Mouse (Mus musculus) right cerebral cortex, postnatal 4 days (tissue): ENCODE results near the gene D11Wsu47e.

Source experiments
- DNase-seq: peaks from one replicate; pipeline ENCODE4 v3.0.0-alpha.2; 2022

Gene D11Wsu47e

GRCm38 (mm10) chr11:113709272-113709671 is 25.1 kb downstream of the D11Wsu47e start:
- no peak for DNase-seq

DNA sequence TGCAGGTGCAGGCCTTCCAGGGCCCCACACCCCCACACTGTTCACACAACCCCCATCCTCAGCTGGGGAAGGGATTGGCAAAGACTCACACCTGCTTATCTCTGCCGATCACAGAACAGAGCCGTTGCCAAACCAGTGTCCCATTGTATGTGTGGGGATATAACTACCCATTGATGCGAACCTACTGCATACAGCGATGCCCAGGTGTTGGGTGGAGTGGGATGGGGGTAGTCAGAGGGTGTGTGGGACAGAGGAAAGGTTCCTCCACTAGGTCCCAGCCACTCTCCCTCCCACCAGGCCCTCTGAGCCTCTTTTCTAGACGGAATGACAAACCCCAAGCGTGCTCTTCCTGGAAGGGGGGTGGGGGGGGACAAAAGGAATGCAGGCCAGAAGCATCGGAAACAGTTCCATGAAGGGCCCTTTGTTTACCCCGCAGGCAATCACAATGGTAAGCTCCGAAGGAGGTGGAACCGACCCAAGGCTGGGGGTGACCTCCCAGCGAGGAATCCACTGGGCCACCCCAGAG is 25.6 kb downstream of the D11Wsu47e start, which contains the start of gene Cpsf4l:
Cpsf4l (minus strand) TSS at position 287 of the 526 bp plus-strand sequence.
- no peak for DNase-seq

GRCm38 (mm10) chr11:113710257-113710777 is 26.1 kb downstream of the D11Wsu47e start:
- DNase-seq = no peak

- DNase-seq = no peak
Measured at GRCm38 (mm10) chr11:113711061-113711460, 26.8 kb downstream of the D11Wsu47e start.

DNA sequence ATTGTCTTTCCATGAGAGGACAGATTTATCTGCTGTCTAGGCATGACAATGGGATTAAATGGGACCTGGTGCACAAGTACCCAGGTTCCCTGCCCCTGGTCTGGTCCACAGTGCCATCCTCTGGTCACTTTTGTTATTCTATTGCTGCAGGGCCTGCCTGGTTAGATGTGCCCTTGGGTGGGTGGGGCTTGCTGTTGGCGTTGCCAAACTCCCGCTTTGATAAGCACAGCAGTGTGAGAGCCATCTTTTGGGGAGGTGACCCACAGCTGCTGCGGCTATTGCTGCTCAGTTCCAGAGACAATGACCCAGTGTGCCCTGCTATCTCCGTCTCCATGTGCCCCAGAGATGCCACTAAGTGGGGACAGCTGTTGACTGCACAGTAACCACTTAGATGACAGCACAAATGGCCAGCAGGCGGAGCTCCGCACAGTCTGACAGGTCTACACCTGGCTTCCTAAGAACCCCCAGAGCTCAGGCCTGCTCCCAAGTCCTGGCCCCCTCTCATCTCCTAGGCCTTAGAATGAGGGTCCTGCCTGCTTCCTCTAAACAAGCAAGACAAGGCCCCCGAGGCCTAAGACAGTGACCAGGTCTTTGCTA is 31.0 kb downstream of the D11Wsu47e start:
- DNase-seq = no peak

DNA sequence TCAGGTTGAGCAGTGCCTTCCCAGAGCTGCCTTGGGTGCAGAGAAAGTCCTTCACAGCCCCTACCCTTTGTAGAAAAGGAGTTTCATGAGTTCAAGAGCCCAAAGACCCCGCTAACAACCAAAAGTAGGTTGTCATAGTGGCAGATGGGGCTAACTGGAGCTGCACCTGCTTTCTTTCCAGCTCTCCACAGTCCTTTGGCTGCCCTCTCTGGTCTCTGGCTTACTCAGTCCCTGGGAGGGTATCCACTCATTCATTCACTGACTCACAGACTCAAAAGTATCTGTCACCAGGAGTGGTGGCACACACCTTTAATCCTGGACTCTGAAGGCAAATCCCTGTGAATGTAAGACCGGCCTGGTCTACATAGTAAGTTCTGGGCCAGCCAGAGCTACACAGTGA is 31.9 kb downstream of the D11Wsu47e start:
- no peak for DNase-seq

DNA sequence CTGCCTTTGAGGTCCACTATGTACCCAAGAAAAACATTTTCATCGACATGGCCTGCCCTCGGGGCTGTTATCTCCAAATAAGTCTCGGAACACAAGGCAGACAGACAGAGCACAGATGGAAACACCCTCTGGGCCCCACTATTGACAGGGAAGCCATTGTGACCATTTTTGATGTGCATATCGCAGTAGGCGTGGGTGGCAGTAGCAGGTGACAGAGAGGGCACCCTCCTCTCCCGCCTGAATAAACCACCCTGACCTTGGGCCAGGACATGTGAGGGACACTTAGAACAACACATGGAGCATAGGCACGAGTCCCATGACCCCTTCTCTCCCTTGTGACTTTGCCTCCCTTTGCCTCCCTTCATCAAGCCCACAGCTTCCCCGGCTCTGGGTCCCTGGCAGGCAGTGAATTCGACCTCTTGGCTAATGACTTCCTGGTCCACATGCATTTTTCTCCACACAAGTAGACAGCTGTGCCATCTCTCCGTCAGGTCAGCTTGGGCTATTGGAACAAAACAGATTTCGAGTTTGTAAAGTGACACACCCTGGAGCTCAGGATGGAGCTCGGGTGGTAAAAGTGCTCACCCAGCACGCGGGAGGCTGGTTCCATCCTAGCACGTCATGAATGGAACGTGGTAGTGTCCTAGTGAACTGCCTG is 33.7 kb downstream of the D11Wsu47e start:
- DNase-seq = no peak

- no peak for DNase-seq
Measured at GRCm38 (mm10) chr11:113722405-113723090, 38.3 kb downstream of the D11Wsu47e start.

DNA sequence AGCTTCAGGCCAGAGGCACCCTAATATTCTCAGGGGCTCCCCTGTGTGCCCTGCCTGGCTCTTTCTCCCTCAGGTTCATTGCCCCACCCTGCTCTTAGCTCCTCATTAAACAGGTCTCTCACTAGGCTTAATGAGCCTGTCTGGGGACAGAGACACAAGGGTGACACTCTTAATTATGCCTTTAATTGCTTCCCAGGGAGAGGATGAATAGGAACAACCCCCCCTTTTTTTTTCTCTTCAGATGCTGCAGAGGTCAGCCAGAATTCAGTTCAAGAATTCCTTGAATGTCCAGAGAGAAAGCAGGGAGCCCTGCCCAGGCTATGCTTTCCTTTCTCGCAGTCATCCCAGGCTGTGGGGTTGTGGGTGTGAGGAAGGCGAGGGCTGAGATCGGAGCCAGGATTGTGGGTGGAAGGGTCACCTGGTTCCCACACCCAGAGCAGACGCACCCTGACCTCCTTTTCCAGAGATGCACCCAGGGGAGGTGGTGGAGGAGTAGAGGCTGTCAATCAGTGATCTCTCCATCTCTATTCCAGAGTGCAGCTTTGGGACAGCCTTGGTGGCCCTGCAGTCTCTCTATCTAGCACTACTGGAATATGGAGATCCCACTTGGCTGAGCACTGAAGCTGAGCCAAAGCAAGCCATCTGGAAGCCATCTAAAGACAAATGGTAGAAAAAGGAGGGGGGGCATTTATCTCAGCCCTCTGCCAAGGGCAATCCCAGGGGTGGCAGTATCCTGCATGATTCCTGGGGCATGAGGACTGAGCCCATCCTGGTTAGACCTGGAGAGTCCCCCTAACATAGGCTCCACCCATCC is 41.2 kb downstream of the D11Wsu47e start:
- DNase-seq = no peak

DNA sequence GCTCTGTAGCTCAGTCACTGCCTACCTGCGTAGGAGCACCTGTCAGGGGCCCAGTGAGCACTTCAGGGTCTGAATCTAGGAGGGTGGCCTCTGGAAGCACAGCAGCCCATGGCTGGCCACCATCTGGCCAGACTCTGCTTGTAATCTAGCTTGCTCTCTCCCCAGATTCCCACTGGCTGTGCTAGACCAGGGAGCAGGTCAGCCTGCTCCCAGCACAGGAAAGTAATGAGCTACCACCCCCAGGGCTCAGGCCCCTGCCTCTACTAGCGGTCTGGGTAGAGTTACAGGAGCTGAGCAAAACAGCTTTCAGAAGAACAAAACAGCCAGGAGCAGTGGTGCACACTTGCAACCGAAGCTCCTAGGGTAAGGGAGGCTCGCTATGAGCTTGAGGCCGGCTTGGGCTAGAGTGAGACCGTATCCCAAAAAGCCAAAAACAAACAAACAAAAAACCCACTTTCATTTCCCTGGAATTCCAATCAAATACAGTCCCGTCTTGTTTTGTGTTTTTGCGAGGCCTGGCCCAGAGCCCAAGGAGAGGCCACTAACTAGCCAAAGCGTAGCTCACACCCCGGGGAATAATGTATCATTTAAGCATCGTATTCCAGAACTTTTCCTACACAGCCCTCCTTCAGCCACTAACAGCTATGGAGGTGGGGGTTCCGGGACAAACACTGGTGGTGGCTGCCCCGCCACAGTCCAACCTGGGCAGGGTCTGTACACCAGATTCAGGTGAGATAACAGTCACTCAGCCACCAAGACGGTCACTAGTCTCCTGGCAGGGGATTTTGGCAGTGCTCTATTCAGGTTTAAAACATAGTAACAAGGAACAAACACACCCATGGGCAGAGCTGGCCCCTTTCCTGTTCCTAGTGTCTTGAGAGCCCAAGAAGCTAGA is 43.0 kb downstream of the D11Wsu47e start:
- DNase-seq = no peak

- DNase-seq = no peak
Measured at GRCm38 (mm10) chr11:113727992-113728391, 43.8 kb downstream of the D11Wsu47e start.

- no peak for DNase-seq
Measured at GRCm38 (mm10) chr11:113729239-113729638, 45.0 kb downstream of the D11Wsu47e start.

DNA sequence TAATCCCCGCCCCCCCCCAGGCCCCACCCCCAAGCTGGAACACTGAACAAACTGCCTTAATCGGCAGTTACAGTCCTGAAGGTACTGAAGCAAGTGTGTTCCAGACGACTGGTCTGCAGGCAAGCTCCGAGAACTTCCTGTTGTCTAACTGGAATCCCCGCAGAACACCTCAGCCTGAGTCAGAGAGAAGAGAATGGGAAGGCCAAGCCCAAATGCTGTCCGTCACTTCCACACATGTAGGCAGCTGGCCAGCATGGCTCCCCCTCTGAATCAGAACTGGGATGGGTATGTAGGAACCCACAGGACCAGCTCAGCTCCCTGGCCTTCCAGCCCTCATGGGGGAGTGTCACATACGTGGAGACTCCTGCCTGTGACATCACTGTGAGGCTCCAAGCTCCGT is 45.7 kb downstream of the D11Wsu47e start:
- DNase-seq = no peak

DNA sequence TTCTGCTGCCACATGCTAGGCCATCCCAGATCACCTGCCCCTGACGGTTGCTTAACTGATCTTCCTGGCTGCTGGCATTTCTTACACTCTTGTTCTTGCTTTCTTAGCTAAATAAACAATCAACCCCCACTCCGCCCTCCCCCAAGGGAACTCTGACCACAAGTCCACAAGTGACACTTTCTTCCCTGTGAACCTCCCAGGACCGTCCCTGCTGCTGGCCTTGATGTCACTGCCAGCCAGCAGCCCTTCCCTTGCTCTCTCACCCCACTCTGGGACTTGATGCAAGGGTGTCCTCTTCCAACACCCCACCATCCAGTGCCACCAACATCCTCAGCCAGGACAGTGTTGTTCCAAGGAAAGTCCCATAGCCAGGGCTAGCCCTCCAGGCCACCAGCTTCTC is 46.7 kb downstream of the D11Wsu47e start:
- no peak for DNase-seq

DNA sequence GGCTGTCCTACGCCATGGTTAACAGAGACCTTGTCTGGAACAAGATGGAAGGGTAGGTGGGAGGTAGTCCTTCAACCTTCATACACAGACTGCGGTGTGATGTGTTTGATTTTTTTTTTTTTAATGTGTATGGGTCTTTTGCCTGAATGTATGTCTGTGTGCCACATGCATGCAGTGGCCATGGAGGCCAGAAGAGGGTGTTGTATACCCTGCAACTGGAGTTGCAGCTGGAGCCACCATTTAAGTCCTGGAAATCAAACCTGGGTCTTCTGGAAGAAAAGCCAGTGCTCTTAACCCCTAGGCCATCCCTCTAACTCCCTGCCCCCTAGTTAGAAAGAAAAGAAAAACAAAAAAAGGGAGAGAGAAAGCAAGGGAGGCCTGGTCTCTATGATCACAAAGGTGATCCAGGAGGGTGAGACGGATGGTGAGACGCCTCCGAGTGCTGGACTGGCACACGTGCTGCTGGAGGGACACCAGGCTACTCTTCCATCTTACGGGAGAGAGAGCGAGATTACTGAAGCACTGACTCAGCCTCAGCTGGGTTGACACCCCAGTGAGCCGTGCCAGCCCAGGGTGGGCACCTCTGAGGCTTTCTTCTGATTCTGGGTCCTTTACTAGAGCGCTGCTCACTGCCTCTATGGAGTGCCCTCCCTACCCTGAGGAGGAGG is 47.9 kb downstream of the D11Wsu47e start:
- no peak for DNase-seq

DNA sequence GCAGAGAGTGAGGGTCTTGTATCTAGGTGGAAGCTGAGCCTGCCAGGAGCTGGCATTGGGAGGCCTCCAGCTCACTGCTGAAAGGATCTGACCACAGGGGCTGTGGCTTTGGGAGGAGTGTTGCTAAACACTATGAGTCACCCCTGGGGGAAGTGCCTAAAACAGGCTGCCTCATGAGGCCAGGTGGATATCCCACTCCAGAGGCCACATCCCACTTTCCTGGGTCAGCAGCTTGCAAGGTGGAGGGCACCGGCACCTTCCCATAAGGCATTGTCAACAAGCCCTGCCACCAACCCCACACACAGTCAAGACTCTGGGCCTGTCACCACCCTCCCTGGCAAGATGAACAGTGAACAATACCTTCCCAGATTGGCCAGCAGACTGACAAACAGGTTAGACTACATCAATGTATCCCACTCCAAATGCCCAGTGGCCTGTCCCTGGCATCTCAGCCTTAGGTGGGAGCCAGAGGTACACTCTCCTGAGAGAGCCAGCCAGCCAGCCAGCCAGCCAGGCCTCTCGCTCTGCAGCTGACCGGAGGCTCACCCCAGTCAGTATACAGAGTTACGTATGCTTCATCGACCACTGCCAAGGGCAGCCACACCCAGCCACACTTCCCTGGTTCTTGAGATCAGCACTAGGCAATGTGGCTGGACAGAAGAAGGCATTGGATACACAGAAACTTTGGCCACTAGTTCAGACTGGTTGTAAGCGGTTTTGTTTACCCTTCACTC is 49.6 kb downstream of the D11Wsu47e start:
- DNase-seq = no peak

GRCm38 (mm10) chr11:113735151-113735550 is 50.9 kb downstream of the D11Wsu47e start:
- no peak for DNase-seq

DNA sequence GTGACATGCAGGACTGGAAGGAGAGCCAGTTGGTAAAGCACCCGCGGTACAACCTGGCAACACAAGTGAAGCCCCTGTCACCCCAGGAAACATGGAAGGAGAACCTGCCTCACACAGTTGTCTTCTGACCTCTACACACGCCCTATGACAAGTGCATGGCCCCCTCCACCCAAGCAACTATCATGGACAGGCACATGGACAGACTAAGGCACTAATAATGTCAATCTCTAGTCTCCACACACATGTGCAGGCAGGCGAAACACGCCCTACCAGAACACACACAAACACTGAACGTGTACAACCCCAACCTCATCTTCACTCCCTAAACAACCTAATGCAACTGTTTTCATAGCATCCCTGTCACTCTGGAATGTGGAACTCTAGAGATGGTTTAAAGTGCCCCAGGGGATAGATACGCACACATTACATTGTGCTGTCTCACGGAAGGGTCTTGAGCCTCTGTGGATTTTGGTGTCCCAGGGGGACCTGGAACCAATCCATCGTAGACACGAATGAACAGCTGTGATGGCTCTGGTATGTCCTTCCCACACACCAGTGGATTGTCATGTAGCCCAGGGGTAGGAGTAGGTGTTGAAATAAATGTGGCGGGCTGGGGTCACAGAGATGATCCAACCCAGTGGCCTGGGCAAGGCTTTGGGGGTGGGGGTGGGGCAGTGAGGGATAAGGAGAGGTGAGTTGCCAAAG is 52.8 kb downstream of the D11Wsu47e start:
- no peak for DNase-seq

DNA sequence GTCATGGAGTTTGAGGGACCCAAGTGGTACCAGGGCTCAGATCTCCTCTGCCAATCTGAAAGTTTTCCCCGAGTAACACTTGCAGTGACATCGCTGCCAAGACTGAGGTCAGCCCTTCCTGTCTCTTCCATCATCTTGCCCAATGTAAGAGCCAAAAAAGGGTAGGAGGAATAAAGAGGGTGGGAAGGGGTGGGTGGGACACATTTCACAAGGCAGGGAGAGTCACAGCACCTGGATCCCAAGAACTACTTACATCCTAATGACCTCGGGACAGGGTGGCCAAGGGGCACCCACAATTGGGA is 53.3 kb downstream of the D11Wsu47e start:
- no peak for DNase-seq

DNA sequence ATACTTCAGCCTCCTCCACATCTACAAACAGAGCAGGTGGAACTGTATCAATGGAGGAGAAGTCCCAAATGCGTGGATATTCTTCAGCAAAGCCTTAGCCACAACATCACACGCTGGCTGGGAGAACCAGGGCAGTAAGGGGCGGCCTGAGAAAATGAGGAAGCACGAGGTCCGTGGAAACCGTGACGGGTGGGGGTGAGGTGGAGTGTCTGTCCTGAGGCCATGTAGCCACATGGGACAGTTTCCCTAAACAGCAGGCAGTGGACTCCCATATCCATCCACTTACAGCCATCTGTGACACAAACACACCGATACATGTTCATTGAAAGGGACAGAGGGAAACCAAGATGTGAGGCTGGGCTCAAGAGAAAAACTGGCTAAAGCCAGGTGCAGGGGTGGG is 53.7 kb downstream of the D11Wsu47e start:
- DNase-seq = no peak
